Mouse (Mus musculus) heart, adult 2 months (tissue): ENCODE results near the gene Trdn. TPM values are rescaled to one million over a fixed set of nuclear protein-coding genes. Genes with fewer than 3 reads are reported as not detected.

ENCODE experiments used
- DNase-seq, 2 experiments: peaks; one replicate each; pipeline ENCODE4 v3.0.0; 2021
- H3K27ac ChIP-seq: fragments of 200-600 bp; 2 replicates; pipeline ENCODE4 v1.8.1; 2022
- H3K27me3 ChIP-seq: fragments of 200-500 bp; 2 replicates; pipeline ENCODE4 v1.6.1; 2012; ENCODE audit warnings: mild to moderate bottlenecking, low read length, inconsistent platforms, mixed read lengths; ENCODE audit not compliant: control insufficient read depth, insufficient read depth
- H3K36me3 ChIP-seq: fragments of 200-500 bp; 2 replicates; pipeline ENCODE4 v1.6.1; 2012; ENCODE audit warnings: low read length, inconsistent platforms; ENCODE audit not compliant: control insufficient read depth, insufficient read depth
- H3K4me1 ChIP-seq: fragments of 200-500 bp; 2 replicates; pipeline ENCODE4 v1.6.1; 2011; ENCODE audit warnings: low read length; ENCODE audit not compliant: control insufficient read depth, insufficient read depth
- H3K4me3 ChIP-seq: fragments of 200-600 bp; 2 replicates; pipeline ENCODE4 v1.8.1; 2022
- H3K79me2 ChIP-seq: fragments of 200-500 bp; replicated peaks from 2 replicates; pipeline ENCODE4 v1.6.1; 2012; ENCODE audit warnings: mild to moderate bottlenecking, inconsistent platforms, low read length, moderate library complexity, mixed read lengths; ENCODE audit not compliant: control insufficient read depth, insufficient read depth
- H3K9ac ChIP-seq: fragments of 200-500 bp; 2 replicates; pipeline ENCODE4 v1.6.1; 2012; ENCODE audit warnings: low read depth, mild to moderate bottlenecking, control low read depth, inconsistent platforms, low read length, mixed read lengths
- CTCF ChIP-seq: fragments of 200-600 bp; IDR thresholded peaks from 2 replicates; pipeline ENCODE4 v1.8.1; 2022; ENCODE audit warnings: antibody characterized with exemption, mild to moderate bottlenecking, moderate library complexity
- EP300 ChIP-seq: fragments of 200-500 bp; IDR thresholded peaks from 2 replicates; pipeline ENCODE4 v1.6.1; 2011; ENCODE audit warnings: low read depth, low read length, control low read depth; ENCODE audit not compliant: insufficient read depth
- POLR2A ChIP-seq: fragments of 200-500 bp; IDR thresholded peaks from 2 replicates; pipeline ENCODE4 v1.6.1; 2011; ENCODE audit warnings: mild to moderate bottlenecking, low read depth, low read length, control low read depth; ENCODE audit not compliant: insufficient read depth
- WGBS: fragments of 180-500 bp; shearing (Covaris S2); methylation state at CpG from one replicate; pipeline ENCODE4 v1.1.7; 2018; 5-methylcytosine and 5-hydroxymethylcytosine counted together
- intact Hi-C: fragments of 180-260 bp; cut with DNase I; formaldehyde crosslinking; loops from one replicate; pipeline ENCODE4 v1.15.1; 2025
- polyA plus RNA-seq: library from polyadenylated mRNA; depleted of rRNA; stranded (reverse); fragments of >200 nt; gene quantifications from 2 replicates; pipeline ENCODE4 v1.2.3, GENCODE M21; 2012
- total RNA-seq, 2 experiments: library from RNA; stranded (reverse); gene quantifications; 2 replicates each; pipeline ENCODE4 v1.2.3; 2021

Gene Trdn
- total and polyA plus RNA-seq, 3 experiments: 107 to 331 (median 277) TPM

DNA sequence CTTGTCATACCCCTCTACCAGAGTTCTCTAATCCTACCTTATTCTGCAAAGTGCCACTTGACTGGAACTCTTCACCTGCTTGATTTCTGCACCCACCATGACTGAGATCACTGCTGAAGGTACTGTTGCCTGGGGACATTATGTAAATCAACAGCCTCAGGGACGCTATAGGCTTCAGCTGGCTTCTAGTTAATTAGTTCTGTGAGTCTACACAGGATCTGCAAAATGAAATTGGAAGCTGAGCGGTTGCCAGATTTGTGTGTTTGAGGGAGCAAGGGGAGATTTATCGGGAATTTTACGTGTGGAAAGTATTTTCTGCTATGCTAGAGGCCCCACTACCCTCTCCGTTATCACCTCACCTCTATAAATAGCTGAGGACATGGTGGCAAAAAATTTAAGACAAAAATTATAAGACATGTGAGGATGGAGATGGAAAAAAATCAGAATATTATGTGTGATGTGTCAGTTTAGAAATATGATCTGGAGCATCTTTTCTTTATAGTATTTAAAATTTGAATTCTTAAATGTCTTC, 3.3 kb downstream of the Trdn start:
- no peak for TF ChIP-seq POLR2A
- TF ChIP-seq CTCF: no peak
- no peak for TF ChIP-seq EP300
- peak in 1 of 2 experiments; percentile 23 for DNase-seq
- Histone ChIP-seq H3K79me2 (no peaks in the 10 kb centered on the region), H3K9ac (peak overlapping the region; percentile 70), H3K4me1 (no peaks in the 10 kb centered on the region), H3K4me3 (peak overlapping the region; percentile 40), H3K27me3 (no peaks in the 10 kb centered on the region), H3K36me3 (peaks cover 5% of the 10 kb centered on the region), H3K27ac (peak overlapping the region; percentile 91)
- intact Hi-C loops: no loop called here
- 42% methylated on average over 5 of the region's 5 CpGs for WGBS

DNA sequence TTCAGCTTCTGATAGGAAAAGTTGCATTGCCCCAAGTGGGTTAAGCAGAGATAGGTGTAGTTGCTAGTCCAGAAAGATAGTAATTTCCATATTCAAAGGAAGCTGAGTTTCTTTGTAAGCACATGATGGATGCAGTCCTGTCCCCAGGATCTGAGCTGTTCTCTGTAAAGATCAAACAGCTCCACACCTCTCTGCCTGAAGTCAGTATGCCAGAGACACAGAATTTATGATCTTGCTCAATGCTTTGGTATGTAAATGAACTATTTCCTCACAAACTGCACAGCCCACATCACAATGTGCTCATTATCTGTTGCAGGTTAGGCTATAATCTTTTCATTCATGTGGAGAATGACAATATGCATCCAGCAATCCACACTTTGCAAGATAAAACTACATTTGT, 8.0 kb downstream of the Trdn start:
- Histone ChIP-seq H3K27me3 (no peaks in the 10 kb centered on the region), H3K9ac (no peak overlapping the region), H3K4me3 (no peak overlapping the region), H3K27ac (no peak overlapping the region), H3K4me1 (no peaks in the 10 kb centered on the region), H3K36me3 (peaks cover 7% of the 10 kb centered on the region), H3K79me2 (no peaks in the 10 kb centered on the region)
- DNase-seq: no peak
- intact Hi-C loops: no loop called here
- TF ChIP-seq POLR2A (no peak), CTCF (no peak), EP300 (no peak)

DNA sequence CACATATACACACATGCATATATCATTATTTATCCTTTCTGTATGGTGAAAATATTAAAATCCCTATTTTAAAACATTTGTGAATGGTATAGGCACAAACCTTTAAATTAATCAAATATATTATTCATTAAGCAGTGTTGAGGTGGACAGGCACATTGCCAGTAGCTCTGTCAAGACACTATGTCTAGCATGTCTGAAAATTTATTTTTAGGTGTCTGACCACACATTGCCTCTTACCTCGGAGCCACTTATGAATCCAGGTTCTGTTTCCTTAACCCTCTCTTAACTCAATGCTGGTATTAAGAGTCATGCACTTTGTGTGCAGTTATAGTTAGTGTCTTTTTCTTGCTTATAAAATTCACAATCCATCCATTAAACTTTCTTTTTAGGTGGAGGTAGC, 12.0 kb downstream of the Trdn start:
- peak overlapping the region; percentile 70 for H3K27ac ChIP-seq

DNA sequence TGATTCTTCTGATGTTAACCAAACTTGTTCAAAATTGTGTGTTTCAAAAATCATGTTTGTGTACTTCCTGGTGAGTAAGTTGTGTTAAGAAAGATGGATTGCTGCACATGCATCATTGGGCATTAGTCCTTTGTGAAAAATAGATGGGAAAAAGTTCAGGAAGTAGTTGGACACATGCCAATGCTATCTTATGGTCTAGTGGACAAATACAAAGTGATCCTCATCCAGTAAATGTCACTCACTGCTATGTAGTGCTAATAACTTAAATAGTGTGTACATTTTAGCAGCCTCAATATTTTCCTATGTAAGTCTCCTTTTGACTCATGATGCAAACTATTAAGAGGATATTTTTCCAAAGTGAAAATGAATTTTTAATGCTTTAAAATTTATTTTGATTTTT, 27.6 kb downstream of the Trdn start:
- TF ChIP-seq CTCF: no peak
- no peak for TF ChIP-seq EP300
- TF ChIP-seq POLR2A: no peak
- Histone ChIP-seq H3K79me2 (no peaks in the 10 kb centered on the region), H3K4me3 (no peak overlapping the region), H3K9ac (no peak overlapping the region), H3K4me1 (no peaks in the 10 kb centered on the region), H3K27ac (no peak overlapping the region), H3K36me3 (no peaks in the 10 kb centered on the region), H3K27me3 (no peaks in the 10 kb centered on the region)
- intact Hi-C loops: no loop called here
- no peak for DNase-seq

More for the DNA sequence above, 12.0 kb downstream of the Trdn start:
- no peak overlapping the region for H3K9ac ChIP-seq
- no peaks in the 10 kb centered on the region for H3K27me3 ChIP-seq
- H3K4me1 ChIP-seq: no peaks in the 10 kb centered on the region
- peaks cover 9% of the 10 kb centered on the region for H3K36me3 ChIP-seq
- H3K4me3 ChIP-seq: peak overlapping the region; percentile 1; the same call in 1 of the 2 replicates
- intact Hi-C loops: no loop called here
- TF ChIP-seq EP300 (no peak), POLR2A (no peak), CTCF (no peak)
- peak in 1 of 2 experiments; percentile 13 for DNase-seq
- 23% methylated on average over 1 of the region's 1 CpGs for WGBS
- no peaks in the 10 kb centered on the region for H3K79me2 ChIP-seq

DNA sequence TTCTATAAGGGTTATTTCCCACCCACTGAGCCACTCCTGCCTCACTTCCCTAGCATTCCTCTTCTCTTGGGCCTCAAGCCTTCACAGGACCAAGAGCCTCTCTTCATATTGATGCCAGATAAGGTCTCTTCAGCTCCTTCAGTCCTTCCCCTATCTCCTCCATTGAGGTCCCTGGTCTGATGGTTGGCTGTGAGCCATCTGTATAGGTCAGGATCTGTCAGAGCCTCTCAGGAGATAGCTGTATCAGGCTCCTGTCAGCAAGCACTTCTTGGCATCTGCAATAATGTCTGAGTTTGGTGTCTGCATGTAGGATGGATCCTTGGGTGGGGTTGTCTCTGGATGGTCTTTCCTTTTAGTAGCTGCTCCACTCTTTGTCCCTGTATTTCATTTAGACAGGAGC, 42.7 kb downstream of the Trdn start:
- no peak for DNase-seq
- Histone ChIP-seq H3K4me3 (no peak overlapping the region), H3K27me3 (no peaks in the 10 kb centered on the region), H3K27ac (no peak overlapping the region), H3K4me1 (no peaks in the 10 kb centered on the region), H3K79me2 (no peaks in the 10 kb centered on the region), H3K9ac (no peak overlapping the region), H3K36me3 (no peaks in the 10 kb centered on the region; the same call in 1 of the 2 replicates)
- intact Hi-C loops: no loop called here
- TF ChIP-seq EP300 (no peak), POLR2A (no peak), CTCF (no peak)

DNA sequence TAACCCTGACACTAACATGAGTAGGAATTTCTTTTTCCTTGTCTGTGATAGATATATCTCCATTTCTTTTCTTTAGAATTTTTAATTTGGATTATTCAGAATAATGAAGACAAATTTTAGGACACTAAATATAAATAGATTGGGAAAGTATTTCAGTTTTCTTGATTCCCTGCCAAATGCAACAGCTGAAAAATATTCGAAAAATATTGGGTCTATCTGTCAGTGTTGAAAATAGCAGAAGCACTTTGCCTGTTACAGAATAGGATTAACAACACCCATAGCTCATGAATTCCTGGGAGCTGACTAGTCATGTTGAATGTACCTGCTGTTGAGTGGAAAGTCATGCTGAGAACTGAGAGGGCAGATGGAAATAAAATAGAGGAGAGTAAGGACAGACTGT, 64.6 kb downstream of the Trdn start:
- Histone ChIP-seq H3K36me3 (no peaks in the 10 kb centered on the region), H3K27ac (peak overlapping the region; percentile 59), H3K4me3 (no peak overlapping the region), H3K4me1 (no peaks in the 10 kb centered on the region), H3K27me3 (no peaks in the 10 kb centered on the region), H3K9ac (no peak overlapping the region), H3K79me2 (no peaks in the 10 kb centered on the region; the same call in 1 of the 2 replicates)
- TF ChIP-seq CTCF (no peak), POLR2A (no peak), EP300 (no peak)
- intact Hi-C loops: no loop called here
- DNase-seq: no peak
- 25% methylated on average over 1 of the region's 1 CpGs for WGBS
